Mouse (Mus musculus) erythroblast, embryonic 14.5 days (primary cell): ENCODE measurements around the gene Rpl27.

Source experiments
- GATA1 ChIP-seq: IDR thresholded peaks from 2 replicates; pipeline ENCODE4 v1.6.1; 2012; ENCODE audit warnings: low read length, inconsistent platforms, mixed read lengths
- TAL1 ChIP-seq: IDR thresholded peaks from 3 replicates; pipeline ENCODE4 v1.6.1; 2012; ENCODE audit warnings: low read length, inconsistent platforms, mixed read lengths

DNA sequence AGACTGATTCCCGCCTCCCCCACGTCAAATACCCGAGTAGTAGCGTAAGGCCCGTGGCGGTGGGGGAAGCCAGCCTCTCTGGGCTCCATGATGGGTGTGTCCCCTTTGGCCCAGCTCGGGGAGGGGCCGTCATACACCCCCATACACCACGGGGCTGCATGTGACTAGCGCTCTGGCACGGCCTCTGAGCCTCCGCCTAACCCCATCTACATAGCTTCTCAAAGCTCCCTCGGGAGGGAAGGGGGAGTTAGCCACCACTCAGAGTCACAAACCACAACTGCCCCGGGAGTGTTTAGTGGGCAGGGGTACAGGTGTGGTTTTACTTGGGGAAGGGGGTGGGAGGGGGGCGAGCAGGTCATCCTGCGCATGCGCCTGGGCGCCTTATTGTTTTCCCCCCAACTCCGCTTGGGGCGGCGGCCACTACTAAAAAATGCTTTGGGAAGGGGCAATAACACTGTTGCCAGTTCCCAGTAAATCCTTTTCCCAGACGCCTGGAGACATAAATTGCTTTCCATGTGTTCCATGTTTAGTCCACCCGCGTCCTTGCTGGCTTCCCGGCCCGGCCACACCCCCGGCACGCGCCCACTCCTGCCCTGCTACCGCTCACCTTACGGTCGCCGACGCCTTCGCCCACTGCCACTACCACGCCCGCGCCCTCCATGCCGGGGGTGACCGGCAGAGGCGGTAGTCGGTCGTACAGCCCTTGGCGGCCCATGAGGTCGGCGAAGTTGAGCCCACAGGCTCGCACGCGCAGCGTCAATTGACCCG is 23.2 kb downstream of the Rpl27 start:
- TF ChIP-seq GATA1 (no peak), TAL1 (no peak)
